Mouse (Mus musculus) frontal cortex, postnatal 25 days (tissue): Measurements from ENCODE around the gene Helz2.

Source experiments
- DNase-seq, 2 experiments: peaks; one replicate each; pipeline ENCODE4 v3.0.0; 2022; ENCODE audit warnings: low spot score in 2 of 2

The Helz2 gene

DNA sequence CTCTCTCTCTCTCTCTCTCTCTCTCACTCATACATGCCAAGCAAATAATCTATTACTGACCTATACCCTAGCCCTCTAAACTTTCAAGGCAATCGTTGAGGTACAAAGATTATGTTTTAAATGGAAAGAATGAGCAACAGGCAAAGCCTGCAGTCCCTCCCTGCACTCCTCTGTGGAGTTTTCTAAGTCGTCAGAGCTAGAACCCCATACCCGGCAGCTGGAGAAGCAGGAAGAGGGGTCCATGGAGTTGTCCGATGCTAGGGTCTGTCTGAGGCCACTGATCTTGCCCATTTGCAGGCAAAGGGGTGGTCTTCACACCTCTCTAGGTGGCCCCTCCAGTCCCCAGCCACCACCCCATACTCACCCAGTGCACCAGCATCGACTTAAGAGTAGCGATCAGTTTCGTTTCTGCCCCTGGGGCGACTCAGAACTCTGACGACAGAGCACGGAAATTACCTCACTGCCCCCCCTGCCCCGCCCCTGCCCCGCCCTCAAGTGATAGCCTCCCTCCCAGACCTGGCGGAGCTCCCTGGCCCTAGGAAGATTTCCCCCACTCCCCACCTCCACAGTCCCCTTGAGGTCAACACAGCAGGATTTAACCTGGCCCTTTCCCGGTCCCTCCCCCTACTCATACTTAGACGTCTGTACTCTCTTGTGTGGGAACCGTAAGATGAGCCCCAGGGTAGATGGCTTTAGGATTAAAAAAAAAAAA is at the start of gene Helz2:
Gene Helz2 (minus strand): TSS at position 426 of the 712 bp plus-strand sequence.
- no peak for DNase-seq

DNA sequence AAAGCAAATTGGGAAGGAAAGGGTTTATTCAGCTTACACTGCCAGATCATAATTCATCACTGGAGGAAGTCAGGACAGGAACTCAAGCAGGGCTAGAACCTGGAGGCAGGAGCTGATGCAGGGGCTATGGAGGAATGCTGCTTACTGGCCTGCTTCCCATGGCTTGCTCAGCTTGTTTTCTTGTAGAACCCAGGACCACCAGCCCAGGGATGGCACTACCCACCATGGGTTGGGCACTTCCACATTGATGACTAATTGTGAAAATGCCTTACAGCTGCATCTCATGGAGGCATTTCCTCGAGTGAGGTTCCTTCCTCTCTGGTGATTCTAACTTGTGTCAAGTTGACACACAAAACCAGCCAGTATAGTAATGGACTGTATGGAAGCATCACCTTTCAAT is 49.1 kb upstream of the Helz2 start:
- no peak for DNase-seq

DNA sequence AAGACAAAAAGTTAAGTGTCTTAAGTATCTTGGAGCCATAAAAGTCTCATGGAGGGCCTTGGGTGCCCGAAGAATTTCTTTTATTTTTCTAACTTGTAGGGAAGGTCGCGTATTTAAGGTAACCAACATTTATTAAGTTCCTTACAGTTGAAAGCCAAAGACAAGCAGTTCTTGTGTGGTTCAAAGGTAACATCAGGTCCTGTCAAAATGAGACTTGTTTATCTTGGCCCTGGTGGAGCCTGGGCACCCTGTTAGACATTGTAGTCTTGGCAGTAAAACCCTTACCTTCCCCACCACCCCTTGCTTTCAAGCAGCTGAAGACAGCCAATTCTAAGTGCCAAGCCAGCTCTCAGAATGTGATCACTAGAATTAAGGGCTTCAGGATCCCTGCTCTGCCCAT is 46.9 kb upstream of the Helz2 start:
- DNase-seq = no peak

DNA sequence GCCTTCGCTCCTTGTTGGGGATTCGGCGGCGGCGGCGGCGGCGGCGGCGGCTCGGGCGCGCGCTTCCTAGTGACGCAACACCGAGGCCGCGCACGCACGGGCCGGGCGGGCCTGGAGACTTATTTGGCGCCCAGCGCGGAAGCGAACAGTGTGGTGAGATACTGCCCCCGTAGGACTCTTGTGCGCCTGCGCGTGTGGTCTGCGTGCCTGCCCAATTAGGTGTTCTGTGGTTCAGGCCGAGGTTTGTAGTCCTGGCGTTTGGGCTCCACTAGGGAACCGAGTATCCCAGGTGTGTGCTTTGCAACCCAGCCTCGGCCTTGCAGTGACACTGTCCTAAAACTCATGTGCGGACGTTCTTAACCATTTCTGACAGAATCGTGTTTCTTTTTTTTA is 46.1 kb upstream of the Helz2 start, which contains the start of gene Gmeb2:
Gene Gmeb2 (minus strand): TSS at position 78 of the 393 bp plus-strand sequence.
- peak; percentile 87 to 88 for DNase-seq

DNA sequence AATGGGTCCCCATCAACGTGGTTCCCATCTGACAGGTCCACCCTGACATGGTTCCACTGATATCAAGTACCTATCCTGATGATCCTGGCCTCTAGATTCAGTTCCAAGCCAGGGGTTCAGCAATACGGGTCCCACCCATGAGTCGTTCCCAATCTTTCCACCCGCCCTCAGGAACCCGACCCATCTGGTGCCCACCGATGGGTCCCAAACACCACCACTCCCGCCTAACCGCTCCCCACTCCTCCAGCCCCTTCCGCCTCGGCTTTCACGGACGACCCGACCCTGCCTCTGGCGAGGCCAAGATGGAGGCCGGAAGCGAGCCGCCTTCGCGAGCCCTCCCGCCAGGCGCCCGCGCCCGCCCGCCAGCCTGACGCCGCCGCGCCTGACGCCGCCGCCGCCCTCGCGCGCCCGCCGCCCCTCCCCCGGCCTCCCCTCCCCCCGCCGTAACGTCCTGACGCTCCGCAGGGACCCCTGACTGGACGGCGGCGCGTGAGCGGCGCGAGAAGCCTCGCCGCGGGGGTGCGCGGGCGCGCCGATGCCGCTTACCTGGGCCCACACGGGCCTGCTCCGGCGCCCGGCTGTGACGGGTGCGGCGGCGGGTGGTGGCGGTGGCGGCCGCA is 45.6 kb upstream of the Helz2 start:
- peak in 1 of 2 experiments; percentile 61 for DNase-seq

DNA sequence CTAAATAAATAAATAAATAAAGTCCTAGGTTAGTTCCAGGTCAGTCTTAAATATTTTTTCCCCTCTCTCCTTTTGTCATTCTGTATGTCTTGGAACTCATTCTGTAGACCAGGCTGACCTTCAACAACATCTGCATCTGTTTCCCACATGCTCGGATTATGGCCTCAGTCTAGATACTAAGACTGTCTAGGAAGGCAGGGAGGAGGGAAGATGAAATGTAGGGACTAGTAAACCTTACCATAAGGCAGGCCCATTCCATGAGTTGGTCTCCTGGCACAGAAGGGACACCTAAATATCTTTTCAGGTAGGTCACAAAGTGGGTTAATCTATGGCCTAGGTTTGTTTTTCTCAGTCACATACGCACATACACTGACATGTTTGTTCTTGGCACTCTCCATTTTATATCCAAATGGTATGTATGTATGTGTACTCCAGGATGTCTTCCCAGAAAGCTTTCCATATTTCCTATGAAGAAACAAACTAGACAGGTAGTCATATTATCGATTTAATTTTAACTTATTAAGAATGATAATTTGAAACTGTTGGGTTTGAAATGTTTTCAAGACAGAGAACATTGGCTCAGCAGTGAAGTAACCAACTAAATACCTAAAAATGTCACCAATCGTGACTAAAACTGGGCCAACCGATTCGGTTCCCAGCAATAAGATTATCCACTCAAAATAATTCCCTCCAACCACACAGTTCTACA is 45.0 kb upstream of the Helz2 start:
- no peak for DNase-seq

DNA sequence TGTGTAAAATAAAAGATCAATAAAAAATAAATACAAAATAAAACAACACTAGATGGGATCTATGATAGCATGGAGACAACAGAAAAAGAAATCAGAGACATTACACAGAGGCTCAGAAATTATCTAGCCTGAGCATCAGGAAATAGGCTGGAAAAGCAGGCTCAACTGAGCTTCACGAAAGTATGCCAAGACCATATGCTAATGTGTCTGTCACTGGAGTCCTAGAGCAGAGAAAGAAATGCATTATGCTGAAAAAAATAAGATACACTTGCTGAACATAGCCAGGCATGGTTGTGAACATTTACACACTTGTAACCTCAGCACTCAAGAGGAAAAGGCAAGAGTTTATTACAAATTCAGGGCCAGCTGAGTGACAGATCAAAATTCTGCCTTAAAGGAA is 38.1 kb upstream of the Helz2 start:
- DNase-seq = no peak

DNA sequence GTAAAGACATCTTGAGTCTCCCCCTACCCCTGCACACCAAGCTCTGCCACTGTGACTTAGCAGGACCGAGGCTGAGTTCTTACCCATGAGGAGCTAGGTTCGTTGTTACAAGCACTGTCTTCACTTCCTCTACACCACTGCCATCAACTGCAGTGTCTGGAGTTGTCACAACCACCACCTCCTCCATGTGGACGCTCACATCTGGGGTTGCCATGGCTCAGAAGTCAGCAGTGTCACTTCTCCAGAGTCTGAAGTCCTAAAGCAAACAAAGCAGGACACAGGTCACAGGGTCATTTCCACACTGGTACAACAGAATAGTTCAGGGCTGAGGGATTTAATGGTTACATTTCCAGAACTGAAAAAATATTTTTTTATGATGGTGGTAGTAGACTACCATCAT is 36.0 kb upstream of the Helz2 start:
- DNase-seq = no peak

DNA sequence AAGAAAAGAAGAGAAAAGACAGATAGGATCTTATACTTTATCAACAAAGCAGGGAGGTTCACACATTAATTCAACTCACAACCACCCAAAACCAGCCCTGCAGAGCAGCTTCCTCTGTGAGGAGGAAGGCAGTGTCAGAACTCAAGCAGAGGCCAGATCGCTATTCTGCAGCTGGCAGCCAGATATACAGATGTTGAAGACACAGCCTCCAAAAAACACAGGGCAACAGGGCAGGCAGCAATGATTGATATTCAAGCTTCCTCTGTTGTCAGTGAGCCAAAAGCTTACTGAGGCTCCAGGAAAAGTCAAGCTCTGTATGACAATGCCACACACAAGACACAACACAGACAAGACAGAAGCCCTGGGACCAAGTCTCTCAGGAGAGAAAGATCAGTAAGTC is 34.9 kb upstream of the Helz2 start:
- DNase-seq = no peak

DNA sequence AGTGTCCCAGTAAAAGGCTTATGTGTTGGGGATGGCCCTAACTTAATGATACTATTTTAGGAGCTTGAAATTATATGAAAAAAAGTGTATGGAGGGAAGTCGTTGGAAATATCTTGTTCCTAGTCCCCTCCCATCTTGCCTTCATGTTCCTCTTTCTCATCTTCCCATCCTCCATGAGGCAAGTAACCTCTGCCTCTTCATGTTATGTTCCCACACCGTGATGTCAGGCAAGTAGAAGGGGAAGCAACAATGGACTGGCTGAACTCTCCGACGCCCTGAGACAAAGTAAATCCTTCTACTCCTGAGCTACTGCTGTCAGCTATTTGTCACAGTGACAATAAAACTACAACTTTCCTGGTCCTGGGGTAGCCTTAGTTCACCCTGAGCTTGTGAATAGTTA is 32.8 kb upstream of the Helz2 start:
- no peak for DNase-seq

DNA sequence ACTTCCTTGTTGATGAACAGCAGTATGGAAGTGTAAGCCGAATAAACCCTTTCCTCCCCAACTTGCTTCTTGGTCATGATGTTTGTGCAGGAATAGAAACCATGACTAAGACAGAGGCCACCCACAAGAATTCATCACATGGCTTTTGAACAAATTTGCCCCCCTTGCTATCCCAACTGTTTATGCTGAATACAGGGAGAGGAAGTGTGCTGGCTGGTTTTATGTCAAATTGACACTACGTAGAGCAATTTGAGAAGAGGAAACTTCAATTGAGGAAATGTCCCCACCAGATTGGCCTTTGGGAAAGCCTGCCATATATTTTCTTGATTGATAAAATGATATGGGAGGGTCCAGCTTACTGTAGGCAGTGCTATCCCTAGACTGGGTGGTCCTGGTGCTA is 32.0 kb upstream of the Helz2 start:
- no peak for DNase-seq

DNA sequence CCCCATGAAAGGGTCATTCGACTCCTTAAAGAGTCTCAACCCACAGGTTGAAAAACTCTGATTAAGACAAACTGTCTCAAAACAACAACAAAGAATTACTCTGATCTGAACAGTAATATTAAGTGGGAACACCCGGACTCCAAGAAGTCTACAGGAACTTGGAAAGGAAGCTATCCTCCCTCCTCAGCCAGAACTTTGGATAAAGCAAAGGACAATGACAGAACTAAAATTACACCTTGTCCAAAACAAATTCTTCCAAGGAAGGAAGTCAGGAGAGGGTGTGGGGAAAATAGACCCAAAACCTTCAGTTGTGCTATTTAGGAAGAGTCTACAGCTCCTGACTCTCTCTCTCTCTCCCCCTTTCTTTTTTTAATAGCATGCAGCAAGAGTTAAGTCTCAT is 30.3 kb upstream of the Helz2 start:
- no peak for DNase-seq

DNA sequence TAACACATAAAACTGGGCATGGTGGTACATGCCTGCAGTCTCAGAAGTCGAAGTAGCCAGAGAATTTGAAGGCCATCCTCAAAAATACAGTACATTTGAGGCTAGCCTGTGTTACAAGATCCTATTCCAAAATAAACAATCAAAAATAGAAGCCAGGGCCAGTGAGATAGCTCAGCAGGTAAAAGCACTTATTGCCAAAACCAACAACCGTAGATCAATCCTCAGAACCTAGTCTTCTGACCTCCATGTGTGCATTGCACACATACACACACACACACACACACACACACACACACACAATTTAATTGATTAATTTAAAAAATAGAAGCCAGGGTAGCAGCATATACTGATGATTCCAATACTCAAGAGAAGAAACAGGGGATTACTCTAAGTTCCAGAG is 25.0 kb upstream of the Helz2 start:
- DNase-seq = no peak

DNA sequence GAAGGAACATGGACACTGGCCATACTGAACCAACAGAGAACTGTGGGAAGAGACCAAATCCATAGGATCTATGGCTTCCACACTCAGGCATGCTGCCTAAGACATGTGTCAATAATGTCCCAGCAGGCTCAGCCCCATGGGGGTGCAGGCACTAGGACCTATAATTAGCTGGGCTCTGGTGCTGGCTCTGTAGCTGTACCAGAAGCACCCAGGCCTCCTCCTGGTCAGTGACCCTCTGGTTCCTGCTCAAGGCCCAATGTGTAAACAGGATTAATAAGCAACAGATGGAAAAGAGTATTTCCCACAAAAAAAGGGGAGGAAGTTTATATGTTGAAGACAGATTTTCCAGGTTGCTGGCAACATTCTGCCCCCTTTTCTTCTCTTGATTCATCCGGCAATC is 11.4 kb upstream of the Helz2 start:
- no peak for DNase-seq

DNA sequence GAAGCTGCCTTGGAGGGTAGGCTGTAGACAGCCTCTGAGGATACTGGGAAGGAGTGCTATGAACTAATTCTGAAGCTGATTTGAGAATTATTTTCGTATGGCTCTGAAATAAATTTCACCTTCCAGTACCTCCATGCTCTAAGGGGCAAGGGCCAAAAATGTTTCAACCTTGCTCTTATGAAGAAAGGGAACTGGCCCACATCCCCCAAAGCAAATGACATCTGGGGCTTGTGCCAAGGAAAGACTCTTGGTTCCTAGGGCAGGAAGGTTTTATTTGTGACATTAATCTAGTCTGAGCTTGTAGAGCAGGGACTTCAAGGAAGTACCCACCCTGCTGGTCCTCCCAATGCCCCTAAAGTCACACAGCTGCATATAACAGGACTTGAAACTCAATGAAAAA is 10.0 kb upstream of the Helz2 start:
- DNase-seq = no peak

DNA sequence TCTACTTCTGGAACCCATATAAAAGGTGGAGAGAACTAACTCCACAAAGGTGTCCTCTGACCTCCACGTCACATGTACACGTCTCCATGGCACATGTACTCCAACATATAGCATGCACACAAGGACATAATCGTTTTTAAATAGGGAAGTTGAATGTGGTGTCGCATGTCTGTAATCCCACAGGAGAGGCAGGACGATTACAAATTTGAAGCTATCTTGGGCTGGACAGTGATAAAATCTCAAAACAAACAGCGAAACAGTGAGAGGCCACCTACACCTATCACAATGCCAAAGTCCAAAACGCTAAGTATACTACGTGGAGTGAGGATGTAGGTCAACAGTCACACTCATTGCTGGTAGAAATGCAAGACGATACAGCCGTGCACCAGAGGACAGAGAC is 7.4 kb upstream of the Helz2 start:
- no peak for DNase-seq

DNA sequence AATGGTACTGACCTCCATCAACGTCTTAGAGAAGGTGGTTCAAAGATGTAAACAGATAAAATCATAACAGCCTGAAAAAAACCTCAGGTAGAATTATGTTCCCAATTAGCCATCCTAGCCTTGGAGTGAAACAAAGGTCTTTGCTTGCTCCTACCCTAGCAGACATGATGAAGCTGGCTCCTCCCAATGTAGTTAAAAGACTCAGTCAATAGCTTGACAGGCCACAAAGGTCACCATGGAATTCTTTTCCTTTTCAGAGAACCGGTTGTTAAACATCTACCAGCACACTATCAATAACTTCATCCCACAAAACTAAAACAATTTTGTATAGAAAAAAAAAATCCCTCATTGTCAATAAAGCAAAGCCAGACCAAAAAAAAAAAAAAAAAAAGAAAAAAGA is 3.2 kb upstream of the Helz2 start:
- DNase-seq = no peak

DNA sequence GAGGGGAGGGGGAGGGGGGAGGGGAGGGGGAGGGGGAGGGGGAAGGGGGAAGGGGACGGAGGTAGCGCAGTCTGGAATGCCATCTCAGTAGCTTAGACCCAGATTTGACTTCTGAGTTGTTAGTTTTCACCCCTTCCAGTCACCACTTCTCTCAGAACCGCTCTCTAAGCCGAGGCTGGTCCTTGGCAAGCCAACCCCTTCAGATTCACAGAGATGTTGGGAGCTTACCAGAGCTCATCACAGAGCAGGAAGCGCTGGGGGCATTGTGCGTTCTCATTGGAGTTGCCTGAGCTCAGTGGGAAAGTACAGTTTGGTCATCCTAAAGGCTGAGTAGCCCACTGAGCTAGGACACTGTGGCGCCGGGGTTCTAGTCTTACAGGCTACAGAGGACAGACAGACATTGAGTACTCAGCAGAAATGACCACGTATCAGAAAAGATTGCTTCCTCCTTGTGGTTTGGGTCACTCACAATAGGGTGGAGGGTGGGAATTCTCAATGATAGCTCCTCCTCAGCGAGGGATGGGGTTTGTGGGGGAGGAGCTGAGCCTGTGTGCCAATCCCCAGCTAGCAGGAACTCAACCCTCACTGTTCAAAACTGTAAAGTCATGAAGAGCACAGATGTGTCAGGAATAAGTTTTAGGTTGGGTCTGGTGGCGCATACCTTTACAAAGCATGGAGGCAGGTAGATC is 2.0 kb upstream of the Helz2 start:
- no peak for DNase-seq

DNA sequence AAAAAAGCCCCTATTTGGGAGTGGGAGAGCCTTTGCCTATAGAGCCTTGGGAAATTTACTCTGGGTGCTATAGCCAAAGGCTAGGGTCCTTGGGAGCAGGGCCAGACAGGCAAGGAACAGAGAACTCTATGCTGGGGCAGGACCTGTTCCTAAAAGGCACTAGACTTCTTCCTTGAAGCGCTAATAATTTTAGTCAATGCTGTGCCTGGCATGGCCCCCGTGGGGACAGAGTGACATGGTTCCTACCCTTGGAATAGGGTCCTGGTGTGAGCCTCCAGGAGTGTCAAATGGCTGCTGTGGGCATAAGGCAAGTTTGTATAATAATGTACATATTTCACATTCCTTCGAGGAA is 463 bp upstream of the Helz2 start:
- no peak for DNase-seq

DNA sequence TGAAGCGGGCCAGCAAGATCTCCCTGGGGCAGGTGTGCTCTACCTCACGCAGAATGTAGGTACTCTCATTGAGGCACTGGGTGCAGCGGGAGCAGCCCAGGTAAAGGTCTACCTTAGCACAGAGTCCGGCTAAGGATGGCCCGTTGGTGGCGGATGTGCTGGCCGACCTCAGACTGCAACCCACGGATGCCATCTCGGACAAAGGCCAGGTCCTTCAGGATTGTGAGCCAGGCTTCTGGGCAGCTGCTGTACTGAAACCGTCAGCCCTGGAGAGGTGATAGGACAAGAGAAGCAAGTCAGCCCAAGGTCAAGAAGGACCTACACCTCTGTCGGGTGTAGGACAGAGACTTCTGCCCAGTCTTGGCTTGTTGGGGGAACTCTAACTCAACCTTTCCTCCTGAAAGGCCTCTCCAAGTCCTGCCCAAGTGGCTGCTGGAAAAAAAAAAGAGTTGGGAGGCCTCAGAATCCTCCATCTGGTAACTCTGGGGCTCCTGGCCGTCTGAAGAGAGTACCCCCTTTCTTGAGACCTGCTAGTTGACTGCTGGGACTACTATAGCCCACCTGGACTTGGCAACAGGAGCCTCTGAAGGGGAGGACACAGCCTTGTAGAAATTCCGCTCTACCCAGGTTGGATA is 904 bp downstream of the Helz2 start:
- DNase-seq = no peak

DNA sequence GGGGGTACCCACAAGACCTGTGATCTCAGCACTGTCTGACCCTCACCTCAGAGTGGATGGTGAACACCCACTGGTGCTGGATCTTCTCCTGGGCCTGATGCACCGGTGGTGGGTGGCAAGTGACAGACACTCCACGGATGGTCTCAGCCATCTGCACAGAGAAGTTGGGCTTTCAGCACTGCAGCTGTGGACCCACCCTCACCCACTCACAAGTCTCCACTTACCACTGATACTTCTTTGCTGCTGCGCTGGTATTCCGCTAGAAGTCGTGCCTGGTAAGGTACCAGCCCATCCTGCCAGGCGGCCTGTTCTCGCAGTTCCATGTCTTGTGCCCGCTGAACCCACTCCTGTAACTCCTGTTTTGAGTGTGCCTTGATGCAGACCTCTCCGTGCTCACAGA is 2.6 kb downstream of the Helz2 start:
- no peak for DNase-seq

DNA sequence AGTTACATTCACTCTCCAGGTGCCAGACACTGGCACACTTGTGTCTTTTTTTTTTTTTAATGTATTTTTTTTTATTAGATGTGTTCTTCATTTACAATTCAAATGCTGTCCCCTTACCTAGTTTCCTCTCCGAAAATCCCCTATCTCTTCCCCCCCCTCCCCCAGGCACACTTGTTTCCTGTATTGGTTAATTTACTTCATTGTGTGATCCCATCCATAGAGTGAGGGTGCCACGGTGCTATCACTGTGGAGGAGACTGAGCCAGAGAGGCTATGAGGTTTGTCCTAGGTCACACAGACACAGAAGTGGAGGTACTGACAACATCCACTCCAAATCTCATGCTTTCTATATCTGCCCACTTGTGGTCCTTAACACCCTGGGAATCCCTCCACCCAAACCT is 3.0 kb downstream of the Helz2 start:
- no peak for DNase-seq
